Mouse (Mus musculus): ENCODE data around the gene Mecom.

Mecom gene

DNA sequence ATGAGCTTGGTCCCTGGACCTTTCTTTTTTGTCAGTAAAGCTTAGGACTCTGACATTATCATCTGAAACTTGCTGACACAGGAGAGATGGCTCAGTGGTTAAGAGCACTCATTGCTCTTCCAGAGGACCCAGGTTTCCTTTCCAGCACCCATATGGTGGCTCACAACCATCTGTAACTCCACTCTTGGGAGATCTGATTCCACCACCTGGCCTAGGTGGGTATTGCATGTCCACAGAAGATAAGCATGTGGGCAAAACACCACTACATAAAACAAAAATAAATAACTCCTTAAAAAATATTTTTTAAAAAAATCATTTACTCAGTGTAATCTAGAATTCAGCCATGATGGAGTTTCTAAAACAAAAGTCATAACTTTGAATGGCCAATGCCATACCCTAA is 338.7 kb downstream of the Mecom start:
- DNase-seq (ENCODE audit: extremely low read depth, low read depth): no peak

DNA sequence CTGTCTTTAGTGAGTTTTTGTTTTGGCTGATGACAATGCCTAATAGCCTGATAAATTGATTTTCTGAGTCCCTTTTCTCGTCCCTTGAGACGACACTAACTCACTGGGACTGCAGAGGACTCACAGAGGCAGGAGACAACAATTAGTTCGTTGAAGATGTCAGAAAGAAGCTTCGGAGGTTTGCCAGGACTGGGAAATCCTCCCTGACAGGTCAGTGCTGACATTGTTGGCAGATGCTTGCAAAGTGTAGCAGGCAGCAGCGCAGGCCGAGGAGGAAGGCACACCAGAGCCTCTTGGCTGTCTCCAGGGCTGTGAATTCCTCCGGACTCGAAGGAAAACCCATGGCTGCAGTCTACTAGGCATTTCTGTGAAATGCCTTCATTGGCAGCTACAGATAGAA is 339.9 kb downstream of the Mecom start:
- no peak for DNase-seq (ENCODE audit: extremely low read depth, low read depth)

DNA sequence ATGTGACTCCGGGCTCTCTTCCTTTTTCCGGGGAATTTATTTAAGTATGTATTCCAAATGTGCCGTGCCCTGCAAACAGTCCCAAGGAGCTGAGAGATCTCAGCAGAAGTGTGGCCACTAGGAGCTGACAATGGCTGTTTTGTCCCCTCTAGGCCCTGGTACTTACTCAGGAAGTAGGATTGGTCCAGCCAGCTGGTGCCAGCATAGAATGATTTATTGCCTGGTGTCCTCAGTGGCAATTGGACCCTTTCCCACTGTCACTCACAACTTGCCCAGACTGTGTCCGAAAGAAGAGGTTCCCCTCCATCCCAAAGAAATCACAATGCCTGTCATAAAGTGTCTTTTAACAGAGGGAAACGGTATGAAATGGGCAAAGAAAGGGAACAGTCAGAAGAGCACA is 340.4 kb downstream of the Mecom start:
- DNase-seq (ENCODE audit: extremely low read depth, low read depth): no peak

DNA sequence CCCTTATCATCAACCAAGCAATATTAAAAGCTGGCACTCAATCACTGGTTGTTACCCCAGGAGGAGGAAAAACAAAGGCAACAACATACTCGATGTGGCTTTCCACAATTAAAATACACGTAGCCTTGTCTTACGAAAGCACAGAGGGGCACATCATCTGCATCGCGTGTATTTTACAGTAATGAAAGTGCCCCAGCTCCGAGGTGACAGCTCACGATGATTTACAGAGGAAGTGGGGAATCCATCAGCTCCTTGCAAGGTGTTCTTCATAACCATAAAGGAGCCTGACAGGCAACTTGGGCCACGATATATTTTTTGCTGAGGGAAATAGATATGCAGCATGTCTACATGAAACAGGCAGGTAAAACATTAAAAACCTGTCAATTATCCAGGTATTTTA is 341.7 kb downstream of the Mecom start:
- no peak for DNase-seq (ENCODE audit: extremely low read depth, low read depth)

DNA sequence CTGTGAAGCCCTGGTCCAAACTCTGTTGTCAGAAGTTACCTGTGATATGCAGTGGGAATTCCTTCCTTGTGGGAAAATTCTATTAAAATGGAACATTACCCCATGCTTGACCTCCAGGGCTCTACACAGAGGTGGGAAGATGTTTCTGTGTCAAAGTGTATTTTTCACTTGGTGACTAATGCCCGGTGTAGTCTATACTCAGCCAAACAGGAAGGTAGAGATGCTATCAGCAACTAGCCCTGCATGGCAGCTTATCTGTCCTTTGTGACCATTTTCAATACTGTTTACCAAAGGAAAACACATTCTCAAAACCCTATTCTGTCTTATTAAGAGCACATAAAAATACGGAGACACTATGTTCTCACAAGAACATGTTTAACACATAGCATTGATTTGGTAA is 344.0 kb downstream of the Mecom start:
- DNase-seq (ENCODE audit: extremely low read depth, low read depth): no peak

DNA sequence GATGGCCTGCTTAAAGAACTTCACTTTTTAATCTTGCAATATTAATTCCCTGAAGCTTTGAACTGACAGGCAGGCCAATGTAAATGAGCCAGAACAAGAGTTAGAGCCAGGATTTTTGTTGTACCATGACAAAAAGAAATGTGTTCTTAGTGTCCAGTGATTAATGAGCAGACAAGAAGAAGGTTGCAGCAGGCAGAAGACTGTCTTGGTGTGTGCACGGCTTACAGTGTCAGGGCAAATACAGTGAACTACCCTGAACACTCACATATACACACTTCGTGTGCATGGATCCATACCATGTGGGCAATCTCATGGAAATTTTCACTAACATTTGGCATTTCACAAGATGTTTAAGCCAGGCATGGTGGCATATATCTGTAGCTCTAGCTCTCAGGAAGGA is 349.0 kb downstream of the Mecom start:
- no peak for DNase-seq (ENCODE audit: extremely low read depth, low read depth)

DNA sequence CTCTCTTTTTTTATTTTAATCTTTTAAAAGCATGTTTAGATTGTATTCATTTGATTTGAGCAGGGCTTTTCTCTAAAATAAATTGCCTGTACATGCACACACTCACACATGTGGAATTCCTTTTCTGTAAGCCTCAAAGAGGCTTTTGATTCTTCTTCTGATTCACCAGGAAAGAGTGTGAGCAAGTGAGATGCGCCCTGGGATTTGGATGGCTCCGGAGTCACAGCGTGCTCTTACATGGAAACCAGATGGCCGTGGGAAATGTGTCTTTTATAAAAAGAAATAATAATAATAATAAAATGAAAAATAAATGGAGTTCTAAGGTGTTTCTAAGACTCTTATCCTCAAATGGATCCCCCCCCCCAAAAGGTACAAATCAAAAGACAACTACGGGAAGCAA is 349.6 kb downstream of the Mecom start:
- no peak for DNase-seq (ENCODE audit: extremely low read depth, low read depth)

DNA sequence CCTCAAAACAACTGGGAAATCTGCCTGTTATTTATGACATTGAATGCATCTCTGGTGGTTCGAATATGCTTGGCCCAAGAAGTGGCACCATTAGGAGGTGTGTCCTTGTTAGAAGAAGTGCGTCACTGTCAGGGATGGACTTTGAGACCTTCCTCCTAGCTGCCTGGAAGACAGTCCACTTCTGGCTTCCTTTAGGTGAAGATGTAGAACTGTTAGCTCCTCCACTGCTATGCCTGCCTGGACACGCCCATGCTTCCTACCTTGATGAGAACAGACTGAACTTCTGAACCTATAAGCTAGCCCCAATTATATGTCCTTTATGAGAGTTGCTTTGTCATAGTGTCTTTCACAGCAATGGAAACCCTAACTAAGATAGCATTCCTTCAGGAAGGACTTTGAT is 352.6 kb downstream of the Mecom start:
- DNase-seq (ENCODE audit: extremely low read depth, low read depth): no peak

DNA sequence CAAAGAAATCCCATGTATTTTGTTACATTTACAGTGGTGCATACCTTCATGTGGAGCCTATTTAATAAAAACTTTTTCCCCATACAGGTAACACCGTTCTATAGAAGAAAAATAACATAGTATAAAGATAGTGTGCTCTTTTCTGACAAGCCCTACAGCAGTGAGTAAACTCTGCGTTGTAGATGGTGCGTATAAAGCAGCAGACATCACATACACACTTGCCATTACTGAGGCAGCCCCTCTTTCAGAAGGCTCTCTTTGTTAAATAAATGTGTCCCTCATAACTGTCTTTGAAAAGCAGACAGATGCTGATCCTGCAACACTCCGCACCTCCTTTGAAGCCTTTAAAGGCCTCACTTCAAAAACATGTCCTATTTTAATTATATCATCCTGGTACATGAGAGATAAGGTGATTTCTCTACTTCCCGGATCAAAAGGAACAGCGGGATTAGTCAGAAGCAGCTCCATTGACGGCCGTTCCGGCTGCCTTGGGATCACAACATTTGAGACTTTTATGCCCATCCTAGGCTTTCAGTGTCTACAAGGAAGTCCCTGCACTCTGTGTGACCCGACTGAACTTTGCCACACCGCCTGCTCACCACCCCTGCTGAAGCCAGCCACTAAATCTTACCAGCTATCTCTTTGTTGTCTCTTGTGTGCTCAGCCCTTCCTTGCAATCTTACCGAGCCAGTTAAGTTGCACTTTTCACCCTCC is 355.4 kb downstream of the Mecom start:
- DNase-seq (ENCODE audit: extremely low read depth, low read depth): no peak

DNA sequence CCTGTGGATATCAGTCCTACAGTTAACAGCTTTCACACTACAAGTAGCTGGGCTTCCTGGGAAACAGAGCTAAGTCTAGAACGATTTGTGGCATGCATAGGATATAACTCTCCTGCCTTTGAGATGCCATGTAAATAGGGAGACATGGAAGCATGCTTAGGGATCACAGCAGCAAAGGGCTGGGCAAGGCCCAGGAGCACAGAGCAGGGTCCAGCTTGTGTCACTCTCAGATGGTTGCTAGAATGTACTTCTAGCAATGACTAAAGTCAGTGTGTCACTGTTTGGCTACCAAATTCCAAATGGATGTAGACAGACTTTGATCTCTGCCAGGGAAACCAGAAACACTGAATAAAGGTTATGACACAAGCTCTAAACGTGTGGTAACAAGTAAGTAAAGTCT is 358.5 kb downstream of the Mecom start:
- DNase-seq (ENCODE audit: extremely low read depth, low read depth): no peak

DNA sequence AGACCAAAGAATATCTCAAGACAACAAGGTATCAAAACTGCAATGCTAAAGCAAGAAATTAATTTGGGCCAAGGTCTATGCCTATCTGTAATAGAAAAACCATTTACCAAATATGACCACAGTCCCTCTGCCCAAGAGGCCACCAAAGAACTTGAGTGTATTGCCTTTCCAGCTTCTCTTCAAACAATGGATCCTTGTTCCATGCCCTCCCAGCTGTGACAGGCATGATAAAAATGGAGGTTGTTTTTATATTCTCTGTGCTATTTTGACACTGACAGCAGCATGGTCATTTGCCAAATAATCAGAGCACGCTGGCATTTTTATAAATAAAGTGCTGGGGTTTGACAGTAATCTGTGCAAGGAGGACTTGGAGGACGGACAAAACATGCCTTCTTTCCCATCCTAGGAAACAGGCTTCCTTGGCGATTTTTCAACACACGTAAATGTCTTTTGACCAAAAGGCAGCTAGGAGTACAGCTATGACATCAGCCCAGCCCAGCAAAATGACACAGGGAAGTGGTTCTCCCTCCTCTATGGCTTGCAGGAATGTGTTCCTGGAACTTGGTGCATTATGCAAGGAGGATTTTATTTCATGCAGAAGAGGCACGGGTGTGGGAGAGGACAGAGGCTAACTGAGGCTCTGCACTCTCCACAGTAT is 359.9 kb downstream of the Mecom start:
- no peak for DNase-seq (ENCODE audit: extremely low read depth, low read depth)

DNA sequence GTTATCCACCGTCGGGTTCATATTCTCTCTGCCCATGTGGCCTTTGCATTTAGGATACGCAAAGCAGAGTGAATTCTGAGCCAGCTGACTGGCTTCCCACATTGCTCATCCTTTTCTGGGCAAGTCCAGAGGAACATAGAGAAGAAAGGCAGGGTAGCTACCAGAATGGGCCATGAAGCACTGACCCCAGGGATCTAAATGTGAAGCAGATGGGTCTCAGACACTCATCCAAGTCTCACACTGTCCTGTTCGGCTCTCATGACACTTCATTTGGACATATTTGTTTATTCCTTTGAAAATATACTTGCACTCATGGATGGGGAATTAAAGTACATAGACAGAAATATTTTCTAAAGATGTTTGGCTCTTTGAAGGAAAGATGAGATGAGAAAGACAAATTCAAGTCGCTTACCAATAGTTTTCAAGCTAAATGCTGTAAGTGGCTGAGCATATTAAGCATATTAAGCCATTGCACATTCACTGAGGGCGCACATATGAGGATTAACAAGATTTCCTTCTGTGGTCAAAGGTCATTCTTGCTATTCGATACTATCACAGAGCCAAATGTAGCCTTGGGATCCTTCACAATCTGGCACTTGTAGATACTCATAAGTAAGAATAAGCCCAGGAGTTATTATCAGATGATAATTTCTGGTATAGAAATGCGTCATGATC is 365.9 kb downstream of the Mecom start:
- no peak for DNase-seq (ENCODE audit: extremely low read depth, low read depth)

DNA sequence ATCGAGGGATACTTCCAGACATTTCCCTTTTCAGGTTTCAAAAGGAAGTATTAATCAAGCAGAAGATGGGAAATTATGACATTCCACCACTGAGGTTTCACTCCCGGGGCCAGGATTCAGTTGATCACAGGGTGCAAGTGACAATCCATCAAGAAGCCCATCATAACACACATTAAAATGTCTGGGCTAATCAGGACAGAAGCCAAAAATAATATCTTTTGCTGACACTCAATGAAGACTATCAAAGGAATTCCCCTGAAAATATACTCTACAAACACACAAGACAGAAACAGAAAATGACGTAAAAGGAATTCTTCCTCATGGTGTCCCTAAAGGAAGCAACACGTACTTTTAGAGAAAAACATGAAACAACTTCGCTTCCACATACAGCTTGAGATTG is 371.2 kb downstream of the Mecom start:
- DNase-seq (ENCODE audit: extremely low read depth, low read depth): no peak

DNA sequence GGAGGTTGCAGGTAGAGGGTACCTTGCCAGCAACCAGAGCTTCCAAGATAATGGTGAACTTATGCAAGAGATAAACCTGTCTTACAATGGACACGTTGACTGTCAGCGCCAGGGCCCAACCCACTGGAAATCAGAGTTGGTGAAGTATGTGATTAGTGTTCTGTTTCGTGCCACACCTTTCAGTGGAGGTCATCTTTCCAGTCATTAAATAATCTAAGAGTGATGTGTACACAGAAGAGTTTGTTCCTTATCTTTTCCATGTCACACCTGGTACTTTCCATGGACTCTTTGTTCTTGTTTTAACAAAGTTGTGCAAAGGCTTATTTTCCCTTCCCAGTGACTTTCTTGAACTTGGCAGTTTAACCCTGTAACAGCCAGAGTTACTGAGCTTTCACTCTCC is 374.0 kb downstream of the Mecom start:
- DNase-seq (ENCODE audit: extremely low read depth, low read depth): no peak

DNA sequence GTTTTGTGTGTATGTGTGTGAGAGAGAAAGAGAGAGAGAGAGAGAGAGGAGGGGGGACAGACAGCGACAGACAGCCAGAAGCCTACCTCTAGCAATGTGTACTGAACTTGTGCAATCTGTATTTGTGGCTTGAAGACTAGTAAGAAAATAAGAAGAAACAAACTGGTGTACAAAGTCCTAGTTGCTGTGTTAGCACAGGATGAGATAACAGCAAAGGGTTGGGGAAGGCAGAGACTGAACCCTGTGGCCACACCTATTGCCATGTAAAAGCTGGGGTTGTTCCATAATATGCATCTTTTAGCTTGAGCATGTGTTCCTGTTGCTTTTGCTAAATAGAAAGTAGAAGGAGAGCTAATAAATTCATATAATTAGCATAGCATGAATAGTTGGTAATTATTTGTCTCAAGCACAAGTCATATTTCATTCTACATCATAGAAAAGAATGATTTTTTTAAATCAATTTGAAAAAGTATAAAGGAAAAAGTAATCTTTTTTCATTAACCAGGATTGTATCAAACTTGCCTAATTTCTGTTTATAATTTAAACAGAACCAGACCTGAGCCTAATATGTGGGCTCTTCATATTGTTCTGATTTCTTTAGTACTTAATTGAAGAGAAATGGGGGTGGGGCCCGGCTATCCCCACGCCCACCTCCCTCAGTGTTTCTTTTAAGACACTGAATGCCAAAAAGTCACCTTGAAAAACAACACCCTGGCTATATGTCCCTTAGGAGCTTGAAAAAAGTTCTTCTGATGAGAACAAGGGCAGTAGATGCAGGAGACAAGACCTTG is 379.2 kb downstream of the Mecom start:
- no peak for DNase-seq (ENCODE audit: extremely low read depth, low read depth)

DNA sequence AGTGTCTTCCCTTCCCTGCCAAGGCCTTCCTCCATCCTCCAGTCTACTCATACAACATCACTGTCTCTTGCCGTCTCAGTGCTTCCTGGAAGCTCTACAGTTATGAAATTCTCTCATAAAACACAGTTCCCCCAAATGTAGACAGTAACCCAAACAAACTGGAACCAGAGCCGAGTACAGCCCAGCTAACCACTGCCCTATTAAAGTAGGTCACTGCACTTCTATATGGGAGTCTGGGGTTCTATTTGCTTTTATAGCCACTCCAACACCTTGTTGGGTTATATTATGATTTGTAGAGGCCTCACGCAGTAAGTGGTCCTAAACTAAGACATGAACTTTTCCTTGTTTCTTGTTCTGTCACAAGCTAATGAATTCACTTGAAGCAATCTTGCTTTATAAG is 380.8 kb downstream of the Mecom start:
- DNase-seq (ENCODE audit: extremely low read depth, low read depth): no peak

DNA sequence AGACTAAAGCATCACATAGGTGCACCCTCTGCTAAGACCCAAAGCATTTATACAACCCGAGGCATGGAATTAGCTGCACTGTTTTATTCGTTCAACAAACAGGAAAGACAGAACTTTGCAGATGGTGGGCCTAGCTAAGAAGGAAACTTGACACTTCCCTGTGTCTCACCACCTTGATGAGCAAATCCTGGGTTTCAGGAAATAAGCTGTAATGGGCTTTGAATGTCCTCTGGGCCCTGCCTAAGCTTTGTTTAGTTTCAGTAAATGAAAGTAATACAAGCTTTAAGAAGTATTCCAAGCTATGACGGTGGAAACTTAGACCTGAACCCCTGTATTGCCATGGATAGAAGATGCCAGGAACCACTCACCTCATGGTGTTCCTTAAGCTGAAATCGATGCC is 383.0 kb downstream of the Mecom start:
- DNase-seq (ENCODE audit: extremely low read depth, low read depth): no peak

DNA sequence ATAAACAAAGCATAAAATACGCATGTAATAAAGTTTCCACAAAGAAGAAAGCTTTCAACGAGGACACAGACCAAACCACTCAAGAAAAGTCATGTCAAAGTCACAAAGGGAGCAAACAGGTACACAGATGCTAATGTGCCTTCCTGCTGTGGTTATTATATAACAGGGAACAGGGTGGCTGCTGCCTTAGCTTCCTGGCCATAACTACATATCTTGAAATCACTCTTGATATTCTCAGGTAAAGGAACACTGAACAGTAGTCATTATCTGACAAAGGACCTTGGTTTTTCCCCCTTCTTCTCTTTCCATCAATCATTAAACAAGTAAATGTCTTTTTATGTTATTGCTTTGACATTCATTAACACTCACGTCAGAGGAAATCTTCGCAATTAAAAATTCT is 384.4 kb downstream of the Mecom start:
- no peak for DNase-seq (ENCODE audit: extremely low read depth, low read depth)

DNA sequence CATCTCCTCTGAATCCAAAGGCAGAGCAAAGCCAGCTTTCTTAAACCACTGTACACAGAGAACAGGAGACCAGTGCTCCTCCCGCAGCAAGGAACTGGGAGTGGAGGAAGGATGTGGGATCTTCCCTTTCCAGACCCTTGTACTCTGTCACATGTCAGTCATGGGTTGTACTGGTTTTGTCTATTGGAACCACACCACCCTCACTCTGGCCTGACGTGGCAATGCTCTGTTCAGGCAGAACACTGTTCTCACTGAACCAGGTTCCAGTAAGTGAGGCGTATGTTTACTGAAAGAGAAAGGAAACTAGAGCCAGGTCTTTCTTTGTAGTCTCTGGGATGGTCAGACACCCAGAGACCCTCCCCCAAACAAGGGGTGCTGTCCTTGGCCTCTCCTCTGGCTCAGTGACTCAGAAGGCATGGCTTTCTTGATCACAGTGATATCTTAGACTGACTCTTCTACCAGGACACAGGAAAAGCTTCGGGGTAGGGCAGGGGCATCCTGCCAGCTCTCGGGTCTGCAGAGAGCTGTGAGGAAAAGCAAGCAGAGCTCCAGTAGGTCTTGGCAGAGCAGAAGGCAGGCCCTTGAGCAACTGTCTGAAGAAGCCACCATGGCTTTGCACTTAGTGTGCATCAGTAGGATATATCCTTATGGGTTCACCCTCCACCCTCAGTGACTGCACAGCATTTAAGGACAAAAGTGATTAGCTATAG is 386.7 kb downstream of the Mecom start:
- DNase-seq (ENCODE audit: extremely low read depth, low read depth): no peak

DNA sequence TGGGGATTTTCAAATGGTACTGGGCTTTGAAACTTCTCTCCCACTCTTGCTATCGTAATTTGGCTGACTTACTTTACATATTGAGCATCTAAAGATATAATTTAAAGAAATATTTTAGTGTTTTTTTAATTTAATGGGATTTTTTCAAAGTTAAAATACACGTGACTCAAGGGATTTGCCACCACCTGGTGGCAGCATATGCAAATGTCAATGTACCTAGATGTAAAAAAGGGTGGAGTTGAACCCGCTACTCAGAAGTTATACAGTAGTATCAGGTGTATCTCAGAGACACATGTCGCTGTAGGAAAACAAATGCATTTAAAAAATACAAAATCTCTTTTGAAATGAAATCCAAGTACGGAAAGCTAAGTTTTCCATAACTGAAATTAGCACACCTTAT is 387.5 kb downstream of the Mecom start:
- no peak for DNase-seq (ENCODE audit: extremely low read depth, low read depth)

DNA sequence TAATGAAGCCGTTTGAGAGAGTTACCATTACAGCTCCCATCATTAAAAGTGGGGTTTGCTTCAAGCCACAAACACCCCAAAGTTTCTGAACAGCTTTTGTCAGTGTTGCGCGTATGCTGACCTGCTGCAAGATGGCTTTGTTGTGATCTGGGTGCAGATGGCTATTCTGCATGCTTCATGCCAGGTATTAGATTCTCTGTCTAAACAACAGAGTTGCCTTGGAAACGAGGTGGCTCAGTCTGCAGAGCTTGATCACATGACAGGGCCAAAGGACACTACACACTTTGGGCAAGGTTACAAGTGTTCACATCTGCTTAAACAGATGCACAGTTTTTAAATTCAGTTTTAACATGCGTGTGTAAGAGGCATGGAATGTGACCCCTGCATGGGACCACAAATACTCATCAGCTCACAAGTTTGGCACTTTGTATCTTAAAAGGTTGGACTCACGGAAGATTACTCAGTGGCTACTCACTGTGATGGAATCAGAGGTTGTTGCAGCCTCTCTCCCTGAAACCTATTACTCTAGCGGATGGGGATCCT is 390.6 kb downstream of the Mecom start:
- DNase-seq (ENCODE audit: extremely low read depth, low read depth): no peak
